Mouse (Mus musculus) macrophage (primary cell): ENCODE measurements at regions not wholly inside any gene's neighbourhood (a gene's known extent, or its start where the extent isn't known, plus 50 kb on each side); places are given as distances from the start of the nearest gene placed in this dataset.

Experiments used
- H3K27ac ChIP-seq: fragments of 350-480 bp; formaldehyde crosslinking; 2 replicates; pipeline ENCODE4 v1.9.0; 2021
- H3K36me3 ChIP-seq: fragments of 350-480 bp; formaldehyde crosslinking; 2 replicates; pipeline ENCODE4 v1.9.0; 2021; ENCODE audit errors: inconsistent target
- H3K4me3 ChIP-seq: fragments of 350-480 bp; formaldehyde crosslinking; 2 replicates; pipeline ENCODE4 v1.9.0; 2021; ENCODE audit errors: inconsistent target
- H3K79me2 ChIP-seq: fragments of 350-480 bp; formaldehyde crosslinking; 2 replicates; pipeline ENCODE4 v1.9.0; 2021; ENCODE audit errors: inconsistent target
- WGBS: methylation state at CpG from one replicate; pipeline ENCODE4 v1.1.7; 2026; ENCODE audit warnings: inconsistent platforms; ENCODE audit not compliant: missing documents; 5-methylcytosine and 5-hydroxymethylcytosine counted together

DNA sequence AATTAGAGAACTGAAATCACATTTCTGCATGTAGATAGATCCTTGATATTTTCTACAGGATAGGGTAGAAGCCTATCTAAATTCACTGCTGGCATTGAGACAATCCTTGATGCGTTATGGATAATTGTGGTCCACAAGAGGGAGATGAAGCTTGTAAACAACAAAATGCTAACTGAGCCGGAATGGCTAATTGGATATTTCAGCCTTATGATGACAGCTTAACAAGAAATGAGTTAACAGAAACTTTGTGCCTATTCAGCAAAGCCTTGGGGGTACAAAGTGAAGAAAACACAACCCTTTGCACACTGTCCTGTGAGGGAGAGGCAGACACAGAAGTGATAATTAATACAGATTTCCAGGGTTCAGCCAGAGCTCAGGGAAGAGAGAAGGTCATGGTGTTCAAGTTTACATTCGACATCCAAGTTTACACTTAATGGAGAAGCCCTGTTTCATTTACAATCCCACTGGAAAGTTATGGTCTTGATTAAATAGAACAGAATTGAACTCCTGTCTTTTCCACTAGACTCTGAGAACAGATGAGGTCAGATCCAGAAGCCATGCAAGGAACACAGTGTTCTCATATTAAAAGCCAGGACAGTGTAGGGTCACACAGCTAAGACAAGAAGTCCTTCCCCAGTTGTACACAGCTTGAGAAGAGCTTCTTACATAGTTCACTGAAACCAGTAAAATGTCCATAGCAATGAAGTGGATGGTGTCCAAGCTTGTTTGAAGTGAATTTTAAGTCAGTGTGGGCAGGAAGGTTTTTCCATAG is 377.3 kb upstream of the Cd180 start:
- Histone ChIP-seq H3K79me2 (no peaks in the 10 kb centered on the region), H3K27ac (no peak overlapping the region), H3K36me3 (no peaks in the 10 kb centered on the region), H3K4me3 (no peak overlapping the region)
- 96% methylated on average over 3 of the region's 3 CpGs for WGBS

DNA sequence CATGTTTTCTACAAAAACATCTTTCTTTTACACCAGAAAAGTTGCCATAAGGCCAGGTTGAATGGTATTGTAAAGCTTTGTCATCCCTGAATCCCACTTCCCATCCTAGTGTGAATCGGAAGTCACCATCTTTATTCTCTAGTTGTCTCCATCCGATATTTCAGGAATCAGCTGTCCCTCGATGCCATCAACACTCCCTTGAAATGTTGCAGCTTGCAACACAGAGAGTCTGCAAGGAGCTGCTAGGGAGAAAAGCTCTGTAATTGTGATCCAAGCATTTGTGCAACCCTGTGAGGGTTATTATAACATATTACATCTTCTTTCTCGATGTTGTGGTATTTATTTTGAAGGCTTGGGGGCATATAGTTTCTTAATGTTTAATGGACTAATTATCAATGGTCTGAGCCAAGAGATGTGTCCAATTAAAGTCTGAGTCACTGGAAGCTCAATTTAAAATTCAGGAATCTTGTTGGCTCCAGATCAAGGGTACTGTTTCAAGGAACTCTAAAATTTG is 374.4 kb upstream of the Cd180 start:
- no peak overlapping the region for H3K27ac ChIP-seq
- H3K36me3 ChIP-seq, result no peaks in the 10 kb centered on the region
- no peaks in the 10 kb centered on the region for H3K79me2 ChIP-seq
- WGBS, result 91% methylated on average over 4 of the region's 4 CpGs
- H3K4me3 ChIP-seq, result no peak overlapping the region

- 92% methylated on average over 2 of the region's 2 CpGs for WGBS
- no peaks in the 10 kb centered on the region for H3K79me2 ChIP-seq
- H3K36me3 ChIP-seq, result no peaks in the 10 kb centered on the region
- H3K4me3 ChIP-seq, result no peak overlapping the region
- no peak overlapping the region for H3K27ac ChIP-seq
These were observed 373.9 kb upstream of the Cd180 start for GRCm38 (mm10) chr13:102319453-102319852.

DNA sequence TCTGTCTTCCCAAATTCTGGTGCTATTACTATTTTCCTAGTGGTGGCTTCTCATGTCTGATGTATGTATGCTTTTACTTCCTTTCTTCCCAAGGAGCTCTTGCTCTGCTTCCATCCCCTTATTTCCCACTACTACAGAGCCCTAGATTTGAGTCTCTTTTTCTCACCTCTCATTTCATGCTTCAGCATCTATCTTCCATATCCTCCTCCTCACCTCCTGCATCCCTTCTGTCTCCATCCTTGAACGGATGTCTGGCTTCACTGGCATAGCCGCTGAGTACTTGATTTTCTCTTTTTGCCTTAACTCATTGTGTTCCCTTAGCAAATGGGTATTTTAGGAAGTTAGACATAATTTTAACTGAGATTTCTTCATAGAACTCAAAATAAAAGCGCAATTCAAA is 369.5 kb upstream of the Cd180 start:
- Histone ChIP-seq H3K27ac (no peak overlapping the region), H3K79me2 (no peaks in the 10 kb centered on the region), H3K4me3 (no peak overlapping the region), H3K36me3 (no peaks in the 10 kb centered on the region)
- WGBS, result 93% methylated on average over 3 of the region's 3 CpGs

DNA sequence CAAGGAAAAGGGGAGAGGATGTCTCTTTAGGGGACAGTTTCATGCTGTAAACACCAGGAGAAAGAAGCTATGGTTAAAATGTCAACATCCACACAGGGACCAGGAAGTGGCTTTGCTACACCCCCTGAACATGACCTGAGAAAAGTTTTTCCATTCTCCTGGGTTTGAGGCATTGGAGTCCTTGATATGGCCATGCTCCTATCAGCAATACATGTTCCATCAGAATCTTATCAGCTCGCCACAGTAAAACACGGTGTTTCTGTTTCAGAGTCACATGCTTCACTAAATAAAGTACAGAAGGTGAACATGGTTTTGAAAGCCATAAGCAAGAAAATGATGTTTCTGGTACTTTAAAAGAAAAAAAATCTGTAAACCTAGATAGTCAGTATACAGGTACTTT is 367.4 kb upstream of the Cd180 start:
- no peak overlapping the region for H3K4me3 ChIP-seq
- WGBS, result 80% methylated on average over 2 of the region's 2 CpGs
- no peak overlapping the region for H3K27ac ChIP-seq
- no peaks in the 10 kb centered on the region for H3K36me3 ChIP-seq
- no peaks in the 10 kb centered on the region for H3K79me2 ChIP-seq

GRCm38 (mm10) chr13:102326544-102326943 is 366.8 kb upstream of the Cd180 start:
- H3K79me2 ChIP-seq, result no peaks in the 10 kb centered on the region
- no peak overlapping the region for H3K4me3 ChIP-seq
- no peak overlapping the region for H3K27ac ChIP-seq
- no peaks in the 10 kb centered on the region for H3K36me3 ChIP-seq
- 95% methylated on average over 2 of the region's 2 CpGs for WGBS

DNA sequence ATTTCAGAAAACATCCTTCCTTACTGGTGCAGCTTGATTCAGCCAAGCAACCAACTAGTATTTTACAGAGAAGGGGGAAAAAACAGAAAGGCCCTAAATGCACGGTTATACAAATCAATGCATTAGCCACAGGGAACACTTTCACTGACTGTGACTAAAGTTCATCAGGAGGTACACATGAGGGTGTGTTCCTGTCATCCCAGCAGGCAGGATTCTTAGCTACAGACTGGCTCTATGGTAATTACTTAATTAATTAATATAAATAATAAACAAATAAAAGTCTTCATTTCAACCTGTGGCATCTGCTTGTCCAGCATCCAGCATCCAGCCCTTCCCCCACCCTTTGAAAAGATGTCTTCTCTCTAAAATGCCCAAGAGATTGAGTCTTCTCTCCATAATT is 359.7 kb upstream of the Cd180 start:
- WGBS, result 92% methylated on average over 1 of the region's 1 CpGs
- no peaks in the 10 kb centered on the region for H3K36me3 ChIP-seq

DNA sequence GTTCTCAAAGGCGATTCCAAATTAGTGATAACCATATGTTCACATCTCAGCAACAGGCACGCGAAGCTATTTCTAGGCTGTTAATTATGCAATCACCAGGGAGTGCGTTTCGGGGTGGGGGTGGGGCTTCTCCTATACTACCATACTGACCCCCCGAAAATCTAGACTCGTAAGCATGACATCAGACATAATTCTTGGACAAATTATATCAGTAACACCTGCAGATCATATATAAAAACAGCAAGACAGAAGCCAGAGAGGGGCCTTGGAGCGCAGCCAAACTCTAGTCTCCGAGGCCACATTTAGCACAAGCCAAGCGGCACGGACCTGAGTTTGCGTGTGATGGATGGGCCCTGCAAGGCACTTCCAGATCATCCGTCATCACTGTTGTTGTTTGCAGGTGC is 359.2 kb upstream of the Cd180 start:
- 21% methylated on average over 13 of the region's 13 CpGs for WGBS

More for the DNA sequence above, 359.7 kb upstream of the Cd180 start:
- Histone ChIP-seq H3K4me3 (no peak overlapping the region), H3K27ac (no peak overlapping the region), H3K79me2 (no peaks in the 10 kb centered on the region)

DNA sequence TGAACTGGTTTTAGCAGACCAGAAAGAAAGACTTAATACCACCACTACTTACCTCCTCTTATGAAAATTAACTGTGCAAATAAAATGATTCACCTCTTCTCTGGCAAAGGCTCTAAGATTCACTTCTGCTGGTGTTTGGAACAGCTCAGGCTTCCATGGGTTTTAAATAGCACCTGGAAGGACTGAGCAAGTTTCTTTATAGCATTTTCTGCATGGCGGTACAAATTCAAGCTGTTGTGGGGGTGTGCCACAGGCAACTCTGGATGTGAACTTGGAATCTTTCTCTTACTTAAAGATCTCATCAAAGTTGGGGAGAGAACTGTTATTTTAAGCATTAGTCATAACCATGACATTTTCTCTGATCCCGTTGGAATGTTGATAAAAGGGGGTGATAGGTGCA is 350.1 kb upstream of the Cd180 start:
- WGBS, result 97% methylated on average over 2 of the region's 2 CpGs
- no peak overlapping the region for H3K4me3 ChIP-seq
- no peaks in the 10 kb centered on the region for H3K79me2 ChIP-seq
- no peaks in the 10 kb centered on the region for H3K36me3 ChIP-seq
- no peak overlapping the region for H3K27ac ChIP-seq

More for the DNA sequence above, 359.2 kb upstream of the Cd180 start:
- Histone ChIP-seq H3K79me2 (no peaks in the 10 kb centered on the region), H3K4me3 (no peak overlapping the region), H3K36me3 (no peaks in the 10 kb centered on the region), H3K27ac (no peak overlapping the region)

DNA sequence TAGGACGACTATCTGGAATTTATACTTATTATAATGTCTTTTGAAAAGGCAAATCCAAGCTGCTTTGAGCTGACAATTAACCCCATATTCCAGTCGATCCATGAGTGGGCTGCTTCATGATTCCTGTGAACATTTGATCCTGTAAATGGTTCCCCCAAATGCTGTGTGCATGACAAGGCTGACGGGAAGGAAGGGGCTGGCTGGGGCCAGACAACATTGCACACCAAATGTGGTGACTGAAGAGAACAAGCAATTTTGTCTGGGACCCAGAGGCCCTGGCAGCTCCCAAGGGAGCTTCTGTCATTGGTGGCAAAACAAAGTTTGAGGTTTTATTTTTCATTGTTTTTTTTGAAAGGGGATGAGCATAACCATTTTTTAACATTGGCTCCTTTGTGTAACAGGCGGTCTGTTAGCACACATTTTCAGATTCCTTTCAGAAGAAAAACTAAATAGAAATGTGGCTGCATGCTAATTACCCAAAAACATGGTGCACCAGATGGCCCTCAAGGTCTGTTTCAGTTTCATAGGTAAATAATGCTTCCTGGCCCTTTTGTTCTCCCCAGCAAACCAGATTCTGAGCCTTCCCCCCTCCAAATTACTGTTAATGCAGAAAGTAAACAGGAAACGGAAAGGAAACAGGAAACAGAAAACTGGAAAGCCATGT is 348.6 kb upstream of the Cd180 start:
- Histone ChIP-seq H3K79me2 (no peaks in the 10 kb centered on the region), H3K36me3 (no peaks in the 10 kb centered on the region), H3K27ac (no peak overlapping the region), H3K4me3 (no peak overlapping the region)
- 91% methylated on average over 5 of the region's 5 CpGs for WGBS

DNA sequence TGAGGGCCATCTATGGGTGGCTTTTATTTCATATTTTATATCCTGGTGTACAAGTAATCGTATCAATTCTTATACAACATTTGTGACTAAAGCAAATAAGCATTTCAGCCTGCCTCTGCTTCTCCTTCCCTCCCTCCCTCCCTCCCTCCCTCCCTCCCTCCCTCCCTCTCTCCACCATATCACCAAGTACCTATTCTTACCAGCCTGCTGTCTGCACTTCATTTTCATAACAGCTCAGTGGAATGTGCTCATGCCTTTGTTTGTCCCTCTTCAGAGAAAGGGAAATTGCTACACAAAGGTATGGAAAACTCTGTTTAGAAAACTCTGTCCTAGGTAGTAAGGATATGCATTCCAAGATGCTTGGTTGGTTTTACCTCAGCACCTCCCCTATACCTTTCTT is 343.9 kb upstream of the Cd180 start:
- no peaks in the 10 kb centered on the region for H3K79me2 ChIP-seq
- H3K4me3 ChIP-seq, result no peak overlapping the region
- H3K27ac ChIP-seq, result no peak overlapping the region
- H3K36me3 ChIP-seq, result no peaks in the 10 kb centered on the region
- 100% methylated on average over 1 of the region's 1 CpGs for WGBS

DNA sequence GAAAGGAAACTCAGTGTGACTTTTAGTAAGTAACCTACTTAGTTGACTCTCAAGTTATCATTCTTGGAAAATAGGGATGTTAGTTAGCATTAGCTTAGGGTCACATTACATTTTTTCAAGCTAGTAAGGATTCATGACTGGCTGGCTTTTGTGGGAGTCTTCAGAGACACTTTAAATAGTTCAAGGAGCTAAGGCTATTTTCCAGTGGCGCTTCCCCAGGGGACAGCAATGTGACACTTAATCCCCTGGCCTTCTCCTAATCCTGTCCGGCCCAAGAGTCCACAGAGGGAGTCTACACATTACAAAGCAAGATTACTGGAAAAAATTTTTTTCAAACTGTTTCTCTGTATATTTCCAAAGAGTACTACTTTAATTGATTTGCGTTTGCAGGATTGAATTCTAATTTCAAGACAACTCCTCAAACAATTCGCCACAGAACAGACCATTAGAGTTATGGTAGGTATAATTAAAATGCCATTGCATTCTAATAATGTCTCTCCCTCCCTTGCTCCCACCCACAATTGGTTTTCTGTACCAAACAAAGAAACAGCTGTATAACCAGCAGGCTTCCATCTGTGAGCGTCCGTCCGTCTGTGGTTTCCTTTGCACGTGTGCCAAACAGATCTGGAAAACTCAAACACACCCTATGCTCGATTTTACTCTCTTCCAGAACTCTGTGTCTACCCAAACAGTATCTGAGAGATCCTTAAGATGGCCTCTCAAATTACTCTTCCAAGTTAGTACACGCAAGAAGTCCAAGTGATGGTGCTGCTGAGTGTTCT is 341.1 kb upstream of the Cd180 start:
- H3K79me2 ChIP-seq, result no peaks in the 10 kb centered on the region
- H3K36me3 ChIP-seq, result no peaks in the 10 kb centered on the region
- H3K4me3 ChIP-seq, result no peak overlapping the region
- no peak overlapping the region for H3K27ac ChIP-seq
- WGBS, result 48% methylated on average over 10 of the region's 10 CpGs

- WGBS, result 82% methylated on average over 1 of the region's 1 CpGs
- no peak overlapping the region for H3K4me3 ChIP-seq
- H3K36me3 ChIP-seq, result no peaks in the 10 kb centered on the region
- no peak overlapping the region for H3K27ac ChIP-seq
- H3K79me2 ChIP-seq, result no peaks in the 10 kb centered on the region
These were observed 337.8 kb upstream of the Cd180 start for GRCm38 (mm10) chr13:102355569-102355968.

GRCm38 (mm10) chr13:102372451-102373082 is 320.8 kb upstream of the Cd180 start:
- H3K4me3 ChIP-seq, result no peak overlapping the region
- H3K36me3 ChIP-seq, result no peaks in the 10 kb centered on the region
- 78% methylated on average over 3 of the region's 4 CpGs for WGBS
- no peak overlapping the region for H3K27ac ChIP-seq
- H3K79me2 ChIP-seq, result no peaks in the 10 kb centered on the region
